Mouse (Mus musculus) urinary bladder, postnatal 0 days (tissue): ENCODE measurements around the gene 4930430F08Rik. TPM values are rescaled to one million over a fixed set of nuclear protein-coding genes. Genes with fewer than 3 reads are reported as not detected.

Experiments
- polyA plus RNA-seq: library from polyadenylated mRNA; unstranded; fragments of >200 nt; fragmentation: Nextera tagmentation; extraction: Ambion mirVana; gene quantifications from 2 replicates; pipeline ENCODE4 v1.2.1, GENCODE M21; 2015

4930430F08Rik gene
- polyA plus RNA-seq: 4.4 and 5.1 TPM in 2 replicates

DNA sequence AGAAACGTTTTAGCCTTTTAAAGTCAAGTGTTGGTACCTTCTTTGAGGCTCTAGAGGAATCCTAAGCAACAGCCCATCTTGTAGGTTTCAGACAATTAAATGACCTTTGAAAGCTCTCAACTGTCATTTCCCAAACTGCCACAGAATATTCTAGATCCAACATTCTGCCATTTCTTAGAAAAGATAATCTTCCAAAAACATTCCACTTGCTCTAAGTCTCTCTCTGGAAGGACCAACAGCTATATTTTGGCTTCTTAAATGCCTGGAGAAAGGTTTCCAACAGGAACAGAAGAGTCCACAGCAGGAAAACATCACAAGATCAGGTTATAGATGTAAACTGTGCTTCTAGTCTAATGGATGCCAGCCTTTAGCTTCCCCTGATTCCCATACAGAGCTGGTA lies at the start of gene 4930430F08Rik, which contains the start of gene 1700017N19Rik:
Gene 4930430F08Rik (minus strand): TSS at position 101 of the 400 bp plus-strand sequence.
Gene 1700017N19Rik (plus strand): TSS at position 162 of the 400 bp plus-strand sequence.

Other genes with a start within 250 kb of the 4930430F08Rik start
- gene Gm4302, start 249.6 kb downstream of the 4930430F08Rik start, polyA plus RNA-seq: not detected in 2 replicates
- not detected in 2 replicates for gene Gm4303, start 244.5 kb downstream of the 4930430F08Rik start, polyA plus RNA-seq
- not detected in 2 replicates for gene Gm4305, start 239.3 kb downstream of the 4930430F08Rik start, polyA plus RNA-seq
- gene Gm4307, start 229.1 kb downstream of the 4930430F08Rik start, polyA plus RNA-seq: not detected in 2 replicates
- gene Gm4312, start 207.9 kb downstream of the 4930430F08Rik start, polyA plus RNA-seq: not detected in 2 replicates
- 15.5 and 19.4 TPM in 2 replicates for gene Tmtc3, start 103.1 kb downstream of the 4930430F08Rik start, polyA plus RNA-seq
- gene Cep290, start 102.9 kb downstream of the 4930430F08Rik start, polyA plus RNA-seq: 2.6 and 3.5 TPM in 2 replicates
- not detected in 2 replicates for gene 1700017N19Rik, start 61 bp upstream of the 4930430F08Rik start, polyA plus RNA-seq